Mouse (Mus musculus) midbrain, embryonic 11.5 days (tissue): Measurements from ENCODE around the gene Ube2j1. TPM values are rescaled to one million over a fixed set of nuclear protein-coding genes. Genes with fewer than 3 reads are reported as not detected.

Experiments
- polyA plus RNA-seq: library from polyadenylated mRNA; unstranded; fragments of >200 nt; fragmentation: Nextera tagmentation; extraction: Ambion mirVana; gene quantifications from 2 replicates; pipeline ENCODE4 v1.2.1, GENCODE M21; 2014

Ube2j1 gene
- polyA plus RNA-seq, 1 experiment from 2014 or later = 59.6 TPM

Other genes with a start within 250 kb of the Ube2j1 start
- gene Lyrm2, start 231.2 kb upstream of the Ube2j1 start, polyA plus RNA-seq = 169 and 175 TPM in 2 replicates
- 33.2 and 37.3 TPM in 2 replicates for gene Ankrd6, start 80.6 kb upstream of the Ube2j1 start, polyA plus RNA-seq
- gene Rragd, start 48.4 kb upstream of the Ube2j1 start, polyA plus RNA-seq = 32.9 and 34.9 TPM in 2 replicates
- 0.26 and 0.30 TPM in 2 replicates for gene Gabrr2, start 31.6 kb downstream of the Ube2j1 start, polyA plus RNA-seq
- gene Gabrr1, start 101.1 kb downstream of the Ube2j1 start, polyA plus RNA-seq = 0.14 TPM in 1 of 2 replicates, not detected in the other
- gene Pm20d2, start 158.3 kb downstream of the Ube2j1 start, polyA plus RNA-seq = 0.80 and 1.4 TPM in 2 replicates
- gene Srsf12, start 177.6 kb downstream of the Ube2j1 start, polyA plus RNA-seq = 8.5 and 9.2 TPM in 2 replicates